Mouse (Mus musculus) heart, postnatal 0 days (tissue): Measurements from ENCODE around the gene Ano6. TPM values are rescaled to one million over a fixed set of nuclear protein-coding genes. Genes with fewer than 3 reads are reported as not detected.

Experiments
- ATAC-seq: fragments of 200-750 bp; cut with Nextera tagmentation; 2 replicates; pipeline ENCODE4 v1.8.0; 2017; ENCODE audit warnings: low read depth, moderate number of reproducible peaks, moderate library complexity; ENCODE audit not compliant: insufficient read depth
- DNase-seq: peaks from one replicate; pipeline ENCODE4 v3.0.0-alpha.2; 2016; ENCODE audit warnings: low spot score
- H3K27ac ChIP-seq: fragments of 300-500 bp; sonication (generic); 2 replicates; pipeline ENCODE4 v1.5.1; 2014; ENCODE audit warnings: low read depth, mild to moderate bottlenecking
- H3K27me3 ChIP-seq: fragments of 300-500 bp; sonication (generic); 2 replicates; pipeline ENCODE4 v1.6.1; 2014; ENCODE audit warnings: low read length, mixed read lengths; ENCODE audit not compliant: control insufficient read depth, insufficient read depth
- H3K36me3 ChIP-seq: fragments of 300-500 bp; sonication (generic); replicated peaks from 2 replicates; pipeline ENCODE4 v1.6.1; 2014; ENCODE audit warnings: low read length, mixed read lengths; ENCODE audit not compliant: control insufficient read depth, insufficient read depth
- H3K4me1 ChIP-seq: fragments of 300-500 bp; sonication (generic); 2 replicates; pipeline ENCODE4 v1.6.1; 2014; ENCODE audit warnings: antibody characterized with exemption; ENCODE audit not compliant: control insufficient read depth, insufficient read depth
- H3K4me2 ChIP-seq: fragments of 300-500 bp; sonication (generic); 2 replicates; pipeline ENCODE4 v1.6.1; 2014; ENCODE audit warnings: low read depth, mild to moderate bottlenecking, low read length, moderate library complexity
- H3K4me3 ChIP-seq: fragments of 300-500 bp; sonication (generic); 2 replicates; pipeline ENCODE4 v1.5.1; 2014; ENCODE audit warnings: low read depth, low read length
- H3K9ac ChIP-seq: fragments of 300-500 bp; sonication (generic); replicated peaks from 2 replicates; pipeline ENCODE4 v1.6.1; 2014; ENCODE audit warnings: low read depth, low read length, mixed read lengths
- H3K9me3 ChIP-seq: fragments of 300-500 bp; sonication (generic); replicated peaks from 2 replicates; pipeline ENCODE4 v1.6.1; 2016; ENCODE audit warnings: low read length; ENCODE audit not compliant: control insufficient read depth
- CTCF ChIP-seq: IDR thresholded peaks from 2 replicates; pipeline ENCODE4 v1.5.1; 2016; ENCODE audit warnings: antibody characterized with exemption, control low read depth, low read depth
- EP300 ChIP-seq: IDR thresholded peaks from 2 replicates; pipeline ENCODE4 v1.6.1; 2016; ENCODE audit warnings: antibody characterized with exemption, low read depth
- WGBS: fragments of 180-500 bp; shearing (Covaris S2); extraction: QIAGEN DNeasy Blood & Tissue Kit; methylation state at CpG from one replicate; pipeline ENCODE4 v1.1.7; 2014; 5-methylcytosine and 5-hydroxymethylcytosine counted together
- polyA plus RNA-seq: library from polyadenylated mRNA; unstranded; fragments of >200 nt; fragmentation: Nextera tagmentation; extraction: Ambion mirVana; gene quantifications from 2 replicates; pipeline ENCODE4 v1.2.1, GENCODE M21; 2015
- total RNA-seq: library from RNA; depleted of rRNA; stranded (reverse); fragments of >200 nt; gene quantifications from 2 replicates; pipeline ENCODE4 v1.2.3, GENCODE M21; 2014; ENCODE audit warnings: low replicate concordance

Ano6 gene
- total and polyA plus RNA-seq, 2 experiments from 2014 or later = 14.2 to 26.5 TPM

DNA sequence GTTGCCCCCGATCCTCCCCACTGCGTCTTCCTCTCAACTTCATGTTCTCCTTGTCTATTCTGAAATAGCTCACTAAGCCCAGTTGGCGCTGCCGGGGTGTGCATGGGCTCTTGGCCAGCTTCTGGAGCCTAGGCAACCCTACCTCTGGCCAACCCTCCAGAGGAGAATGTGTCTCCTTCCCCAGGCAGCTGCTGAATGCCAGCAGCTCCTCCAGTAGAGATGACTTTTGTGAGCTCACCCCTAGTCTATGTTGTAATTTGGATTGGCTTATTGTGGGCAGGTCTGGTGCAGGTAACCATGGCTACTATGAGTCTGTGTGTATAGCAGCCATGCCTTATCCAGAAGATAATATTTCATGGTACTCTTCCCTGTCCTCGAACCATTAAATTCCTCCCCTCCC lies 141.7 kb downstream of the Ano6 start:
- peaks cover 45% of the 10 kb centered on the region for H3K36me3 ChIP-seq
- no peak overlapping the region; the same call in 1 of the 2 replicates for H3K27ac ChIP-seq
- H3K27me3 ChIP-seq = no peaks in the 10 kb centered on the region
- DNase-seq = peak; percentile 37
- H3K9me3 ChIP-seq = no peaks in the 10 kb centered on the region
- H3K4me2 ChIP-seq = no peak overlapping the region
- no peak for TF ChIP-seq EP300
- no peak for TF ChIP-seq CTCF
- 40% methylated on average over 5 of the region's 5 CpGs for WGBS
- no peak overlapping the region for H3K9ac ChIP-seq
- ATAC-seq = peak; percentile 77
- H3K4me3 ChIP-seq = no peak overlapping the region
- H3K4me1 ChIP-seq = 0 out of 2 replicates have a peak, but pooled peaks cover 11% of the 10 kb centered on the region

DNA sequence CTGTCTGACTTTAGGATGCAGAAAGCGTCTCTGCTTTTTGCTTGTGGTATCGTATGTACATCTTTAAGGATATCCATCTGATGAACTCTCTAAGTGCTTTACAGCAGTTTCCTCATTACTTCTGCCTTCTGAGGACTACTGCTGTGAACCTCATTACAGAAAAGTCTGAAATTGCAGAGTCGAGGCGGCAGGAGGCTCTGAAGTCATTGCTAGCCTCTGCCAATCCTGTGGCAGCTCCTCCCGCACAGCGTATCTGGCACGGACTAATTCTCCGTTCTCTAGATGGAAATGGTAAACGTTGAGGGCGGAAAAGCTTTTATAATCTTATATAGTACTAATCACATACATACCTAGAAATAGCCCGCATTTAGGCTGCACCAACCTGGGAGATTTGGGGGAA lies 144.5 kb downstream of the Ano6 start:
- H3K4me3 ChIP-seq = no peak overlapping the region
- DNase-seq (no peak), ATAC-seq (no peak)
- 80% methylated on average over 11 of the region's 11 CpGs for WGBS
- 0 out of 2 replicates have a peak, but pooled peaks cover 4% of the 10 kb centered on the region for H3K9me3 ChIP-seq
- no peak overlapping the region for H3K4me2 ChIP-seq
- no peak overlapping the region for H3K9ac ChIP-seq
- H3K4me1 ChIP-seq = 0 out of 2 replicates have a peak, but pooled peaks cover 11% of the 10 kb centered on the region
- H3K27me3 ChIP-seq = no peaks in the 10 kb centered on the region
- peaks cover 41% of the 10 kb centered on the region for H3K36me3 ChIP-seq
- no peak overlapping the region for H3K27ac ChIP-seq
- TF ChIP-seq CTCF (no peak), EP300 (no peak)

DNA sequence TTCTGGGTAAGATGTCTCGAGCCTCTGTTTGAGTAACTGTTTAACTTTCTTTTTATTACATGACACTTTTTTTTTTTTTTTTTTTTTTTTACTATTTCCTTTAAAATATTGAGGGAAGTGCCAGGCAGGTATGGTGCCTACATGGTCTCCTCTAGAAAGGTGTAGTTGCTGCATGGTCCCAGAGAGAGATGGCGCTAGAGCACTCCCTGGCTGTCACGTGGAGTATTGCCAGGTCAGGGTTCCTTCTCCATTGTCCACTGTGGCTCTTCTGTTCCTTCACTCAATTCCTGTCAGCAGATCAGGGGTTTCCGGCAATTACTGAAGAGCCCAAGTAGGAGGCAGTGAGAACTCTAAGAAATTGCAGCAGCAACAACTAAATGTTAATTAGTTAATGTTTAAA lies 152.8 kb downstream of the Ano6 start:
- TF ChIP-seq EP300 (no peak), CTCF (peak; percentile 58)
- Histone ChIP-seq H3K9me3 (0 out of 2 replicates have a peak, but pooled peaks cover 4% of the 10 kb centered on the region), H3K27ac (no peak overlapping the region), H3K4me3 (no peak overlapping the region), H3K4me2 (no peak overlapping the region), H3K27me3 (no peaks in the 10 kb centered on the region), H3K4me1 (no peaks in the 10 kb centered on the region), H3K9ac (no peak overlapping the region), H3K36me3 (peaks cover 61% of the 10 kb centered on the region)
- DNase-seq (no peak), ATAC-seq (no peak)
- WGBS = 57% methylated on average over 4 of the region's 4 CpGs

DNA sequence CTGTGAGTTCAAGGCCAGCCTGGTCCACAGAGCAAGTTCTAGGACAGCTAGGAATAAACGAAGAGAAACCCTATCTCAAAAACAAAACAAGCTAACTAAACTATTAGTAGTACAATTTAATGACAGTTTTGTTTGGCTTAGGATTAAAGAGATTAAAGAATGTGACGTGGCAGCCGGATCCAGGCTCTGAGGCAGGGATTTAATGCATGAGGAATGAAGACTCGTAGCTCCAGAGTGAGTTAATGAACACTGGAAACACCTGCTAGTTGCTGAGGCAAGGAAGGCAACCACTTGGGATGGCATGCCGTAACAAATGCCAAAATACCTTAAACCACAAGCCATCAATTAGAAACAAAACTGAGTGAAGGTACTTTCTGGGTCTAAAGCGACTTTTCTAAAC lies 153.7 kb downstream of the Ano6 start:
- Histone ChIP-seq H3K4me2 (no peak overlapping the region), H3K9me3 (0 out of 2 replicates have a peak, but pooled peaks cover 4% of the 10 kb centered on the region), H3K36me3 (peaks cover 60% of the 10 kb centered on the region), H3K27ac (no peak overlapping the region), H3K9ac (no peak overlapping the region), H3K4me1 (no peaks in the 10 kb centered on the region), H3K4me3 (no peak overlapping the region), H3K27me3 (no peaks in the 10 kb centered on the region)
- no peak for ATAC-seq
- WGBS = 84% methylated on average over 6 of the region's 6 CpGs
- DNase-seq = no peak
- no peak for TF ChIP-seq EP300
- TF ChIP-seq CTCF = no peak

DNA sequence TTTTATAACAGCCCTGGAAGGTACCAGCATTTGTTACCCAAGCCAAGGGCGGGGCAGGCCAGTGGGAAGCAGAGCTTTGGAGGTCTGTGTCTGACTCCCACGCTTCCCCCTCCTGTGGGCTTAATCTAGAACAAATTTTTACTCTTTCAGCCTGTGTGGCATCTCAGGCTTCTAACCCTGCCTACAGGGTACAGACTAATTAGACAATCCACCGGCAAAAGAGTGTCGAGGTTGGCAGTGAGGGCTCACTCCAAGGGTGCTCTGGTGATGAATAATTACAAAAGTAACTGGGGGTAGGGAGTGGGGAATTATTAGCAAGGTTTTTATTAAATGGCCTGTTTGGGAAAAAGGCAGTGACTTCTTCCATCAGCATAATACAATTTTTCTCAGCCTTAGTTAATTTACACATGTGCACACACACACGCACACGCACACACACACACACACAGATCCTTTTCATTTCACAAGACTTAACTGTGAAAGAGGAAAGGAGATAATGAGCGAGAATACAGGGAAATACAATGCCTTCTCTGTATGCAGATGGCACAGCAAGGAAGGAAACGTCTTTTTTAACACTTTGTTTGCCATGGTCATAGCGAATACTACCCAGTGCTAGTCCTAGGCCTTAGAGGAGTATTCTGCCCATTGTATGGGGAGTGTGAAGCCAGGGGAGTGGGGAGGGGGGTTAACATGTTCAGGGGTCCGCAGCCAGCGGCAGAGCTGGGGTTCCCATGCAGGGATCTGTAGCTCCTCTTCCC lies 155.5 kb downstream of the Ano6 start:
- Histone ChIP-seq H3K9me3 (no peaks in the 10 kb centered on the region), H3K4me3 (no peak overlapping the region), H3K27ac (no peak overlapping the region), H3K9ac (no peak overlapping the region), H3K27me3 (no peaks in the 10 kb centered on the region), H3K4me2 (no peak overlapping the region), H3K36me3 (peaks cover 59% of the 10 kb centered on the region), H3K4me1 (no peaks in the 10 kb centered on the region)
- WGBS = 77% methylated on average over 11 of the region's 11 CpGs
- ATAC-seq (no peak), DNase-seq (no peak)
- TF ChIP-seq EP300 (no peak), CTCF (no peak)

DNA sequence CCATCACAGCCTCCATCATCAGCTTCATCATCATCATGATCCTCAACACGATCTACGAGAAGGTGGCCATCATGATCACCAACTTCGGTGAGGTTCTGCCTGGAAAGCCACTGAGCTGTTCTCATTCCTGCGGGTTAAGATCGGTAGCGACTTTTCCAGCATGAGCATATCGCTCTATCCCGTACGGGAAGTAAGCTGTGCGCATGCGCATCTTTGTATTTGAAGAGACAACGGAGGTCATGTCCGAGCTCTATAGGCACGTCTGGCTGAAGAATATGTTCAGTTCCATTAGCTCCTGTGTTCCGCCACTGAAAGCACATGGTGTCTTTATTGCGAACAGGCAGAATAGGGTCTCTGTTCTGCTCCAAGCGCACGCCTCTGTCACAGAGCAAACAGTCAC lies 157.8 kb downstream of the Ano6 start:
- peaks cover 5% of the 10 kb centered on the region; the same call in 1 of the 2 replicates for H3K4me1 ChIP-seq
- H3K9me3 ChIP-seq = no peaks in the 10 kb centered on the region
- H3K4me3 ChIP-seq = no peak overlapping the region
- H3K27ac ChIP-seq = no peak overlapping the region
- H3K9ac ChIP-seq = no peak overlapping the region
- 95% methylated on average over 18 of the region's 18 CpGs for WGBS
- no peak overlapping the region for H3K4me2 ChIP-seq
- TF ChIP-seq EP300 (no peak), CTCF (no peak)
- DNase-seq = no peak
- no peaks in the 10 kb centered on the region for H3K27me3 ChIP-seq
- peaks cover 47% of the 10 kb centered on the region for H3K36me3 ChIP-seq
- no peak for ATAC-seq
